10 mouse cellular contexts compared by ENCODE assay signal in genomic region chr5:34255189-34255588, GRCm38 (mm10). TPM values are rescaled to one million over a fixed set of nuclear protein-coding genes. Genes with fewer than 3 reads are reported as not detected.
DNase-seq lines count a peak whose midpoint lies in the region; ATAC-seq and TF ChIP-seq lines count a peak whose summit lies in the region.
"Had no signal": no experiment of that assay in that cellular context is flagged by ENCODE, and none has a peak within 500 bp of the region (broad histone marks: within the 10 kb centered on the region; RNA-seq: fewer than 3 reads in every experiment).

No protein-coding gene starts in this region.

- peak; percentile 28 for DNase-seq in kidney, postnatal 0 days (ENCODE audit: low spot score)
- no peak for DNase-seq in kidney, adult 18-20 months
- peak; percentile 56 for DNase-seq in 416B (ENCODE audit: low read depth)
- no peak for DNase-seq in ovary, postnatal 36 days (ENCODE audit: low spot score)
- no peak for DNase-seq in urinary bladder, postnatal 14 days (ENCODE audit: low spot score)
- no peak for DNase-seq in left cerebral cortex, adult 9 months (ENCODE audit: low spot score in 2 of 2)
- DNase-seq: kidney, postnatal 10 days; right cerebral cortex, postnatal 14 days had no signal

- H3K27me3 ChIP-seq in kidney, postnatal 0 days (ENCODE audit: insufficient read depth, low read length) = no peaks in the 10 kb centered on the region

- no peak for ATAC-seq in kidney, postnatal 0 days (replicated peaks; ENCODE audit: low FRiP score, low read depth)
- peak; percentile 32 for ATAC-seq in CD4-positive, CD25-positive, alpha-beta regulatory T cell, adult 4 months
- peak; percentile 42; the same call in 1 of the 2 replicates for ATAC-seq in granulocyte monocyte progenitor cell, adult 5-6 weeks (replicated peaks; ENCODE audit: poor library complexity, severe bottlenecking)

- H3K4me2 ChIP-seq in kidney, postnatal 0 days (ENCODE audit: low read length) = no peak overlapping the region

- H3K36me3 ChIP-seq in kidney, postnatal 0 days (ENCODE audit: insufficient read depth, low read length) = no peaks in the 10 kb centered on the region

- H3K27ac ChIP-seq in kidney, postnatal 0 days = no peak overlapping the region

- no peak overlapping the region for H3K4me3 ChIP-seq in kidney, postnatal 0 days (replicated peaks; ENCODE audit: low read depth, low read length)

- no peaks in the 10 kb centered on the region for H3K9me3 ChIP-seq in kidney, postnatal 0 days (replicated peaks; ENCODE audit: low read length)

- no peaks in the 10 kb centered on the region for H3K4me1 ChIP-seq in kidney, postnatal 0 days (replicated peaks; ENCODE audit: insufficient read depth, low read length)

- 81% methylated on average over 3 of the region's 3 CpGs for WGBS in kidney, postnatal 0 days

- no peak overlapping the region for H3K9ac ChIP-seq in kidney, postnatal 0 days (ENCODE audit: low read depth, low read length)

- peak; percentile 61 for TF ChIP-seq CTCF in kidney, postnatal 0 days (IDR thresholded peaks at IDR 0.05; ENCODE audit: low read depth)

RNA-seq across cellular contexts. Expression of gene Zfyve28, which starts 33.1 kb away (rescaled TPM):
- 0.08 and 0.14 TPM in 2 replicates for polyA plus RNA-seq in kidney, postnatal 0 days (2015; fragmentation: Nextera tagmentation; extraction: Ambion mirVana)
- 1 to 10 TPM; 4.4 to 4.5 TPM for polyA plus RNA-seq in CD4-positive, CD25-positive, alpha-beta regulatory T cell, adult 4 months (2017; shearing (Covaris generic))
- not detected in 2 replicates for total RNA-seq in granulocyte monocyte progenitor cell, adult 5-6 weeks (2014; fragmentation: Nextera tagmentation)
- not detected in 2 replicates for total RNA-seq in granulocyte monocyte progenitor cell, adult 5-6 weeks (2017)

RNA-seq across cellular contexts. Expression of gene Cfap99, which starts 33.2 kb away (rescaled TPM):
- polyA plus RNA-seq in kidney, postnatal 0 days (2015; fragmentation: Nextera tagmentation; extraction: Ambion mirVana) = not detected in 2 replicates
- polyA plus RNA-seq in CD4-positive, CD25-positive, alpha-beta regulatory T cell, adult 4 months (2017; shearing (Covaris generic)) = not detected
- not detected in 2 replicates for total RNA-seq in granulocyte monocyte progenitor cell, adult 5-6 weeks (2014; fragmentation: Nextera tagmentation)
- total RNA-seq in granulocyte monocyte progenitor cell, adult 5-6 weeks (2017) = not detected in 2 replicates

Comparison
In these comparisons a context has a peak if more than half of its experiments do, and no peak if none do; other contexts are left out.
1. DNase-seq: peak in kidney, postnatal 0 days (single experiment) and 416B (single experiment); none in kidney, adult 18-20 months (single experiment), ovary, postnatal 36 days (single experiment), urinary bladder, postnatal 14 days (single experiment) and left cerebral cortex, adult 9 months (0 of 2).